Mouse (Mus musculus) kidney, adult 2 months (tissue): ENCODE data around the gene Krt17.

Source experiments
- CTCF ChIP-seq: fragments of 200-500 bp; conservative IDR thresholded peaks from 2 replicates; pipeline ENCODE4 v1.5.1; 2011; ENCODE audit warnings: low read depth, mild to moderate bottlenecking, control low read depth, low read length, moderate library complexity, mixed read lengths; ENCODE audit not compliant: insufficient read depth, insufficient read length
- POLR2A ChIP-seq: fragments of 200-500 bp; IDR thresholded peaks from one replicate; pipeline ENCODE4 v1.6.1; 2011; ENCODE audit warnings: low read depth, low read length, control low read depth

DNA sequence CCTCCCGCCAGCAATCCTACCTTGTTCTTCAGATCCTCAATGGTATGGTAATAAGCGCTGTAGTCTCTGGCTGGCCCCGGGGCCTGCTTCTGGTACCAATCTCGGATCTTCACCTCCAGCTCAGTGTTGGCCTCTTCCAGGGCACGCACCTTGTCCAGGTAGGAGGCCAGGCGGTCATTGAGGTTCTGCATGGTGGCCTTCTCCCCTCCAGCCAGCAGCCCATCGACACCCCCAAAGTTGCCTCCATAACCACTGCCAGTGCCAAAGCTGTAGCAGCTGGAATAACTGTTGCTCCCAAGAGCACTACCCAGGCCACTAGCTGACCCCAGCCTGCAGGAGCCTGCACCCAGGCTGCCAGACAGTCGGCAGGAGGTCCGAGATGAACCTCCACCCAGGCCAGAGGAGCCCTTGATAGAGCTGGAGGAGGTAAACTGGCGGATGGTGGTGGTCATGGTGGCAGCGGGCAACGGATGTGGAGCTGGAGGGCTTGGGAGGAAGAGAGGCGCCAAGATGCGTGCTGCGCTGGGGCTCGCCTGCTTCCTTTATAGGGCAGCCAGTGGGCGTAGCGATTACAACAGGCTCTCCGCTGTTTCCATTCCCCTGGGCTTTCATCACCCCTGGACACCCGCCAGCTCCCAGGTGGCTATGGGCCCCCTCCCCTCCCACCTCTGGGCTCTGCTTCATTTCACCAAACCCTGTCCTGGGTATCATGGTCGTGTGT, at the start of gene Krt17:
- TF ChIP-seq CTCF (no peak), POLR2A (no peak)
